Mouse (Mus musculus) adrenal gland, postnatal 4 days (tissue): Measurements from ENCODE around the gene Wdr63. TPM values are rescaled to one million over a fixed set of nuclear protein-coding genes. Genes with fewer than 3 reads are reported as not detected.
"Not testable (repeated sequence)": the region's sequence is repeated elsewhere in the genome, so short reads cannot be mapped to it uniquely, and the experiment has no call there.

Experiments used
- DNase-seq, 2 experiments: peaks; one replicate each; pipeline ENCODE4 v3.0.0; 2021 to 2022; ENCODE audit warnings: low spot score in 2 of 2, mixed read lengths in 2 of 2
- total RNA-seq, 2 experiments: library from RNA; stranded (reverse); gene quantifications; 2 replicates each; pipeline ENCODE4 v1.2.3; 2021

The Wdr63 gene
- total RNA-seq, 2 experiments from 2014 or later, result 0.08 to 0.28 TPM

- no peak for DNase-seq
Observed at GRCm38 (mm10) chr3:146014321-146014720, 93.6 kb downstream of the Wdr63 start.

- DNase-seq, result no peak
Observed at GRCm38 (mm10) chr3:146013490-146013889, 94.4 kb downstream of the Wdr63 start.

GRCm38 (mm10) chr3:146011544-146012218, 96.2 kb downstream of the Wdr63 start:
- DNase-seq, result no peak

- DNase-seq, result no peak
Observed at GRCm38 (mm10) chr3:146010751-146011150, 97.2 kb downstream of the Wdr63 start.

- no peak for DNase-seq
Observed at GRCm38 (mm10) chr3:146009859-146010645, 97.9 kb downstream of the Wdr63 start.

- no peak for DNase-seq
Observed at GRCm38 (mm10) chr3:146007872-146008271, 100.1 kb downstream of the Wdr63 start.

- DNase-seq, result no peak
Observed at GRCm38 (mm10) chr3:146004347-146005051, 103.4 kb downstream of the Wdr63 start.

DNA sequence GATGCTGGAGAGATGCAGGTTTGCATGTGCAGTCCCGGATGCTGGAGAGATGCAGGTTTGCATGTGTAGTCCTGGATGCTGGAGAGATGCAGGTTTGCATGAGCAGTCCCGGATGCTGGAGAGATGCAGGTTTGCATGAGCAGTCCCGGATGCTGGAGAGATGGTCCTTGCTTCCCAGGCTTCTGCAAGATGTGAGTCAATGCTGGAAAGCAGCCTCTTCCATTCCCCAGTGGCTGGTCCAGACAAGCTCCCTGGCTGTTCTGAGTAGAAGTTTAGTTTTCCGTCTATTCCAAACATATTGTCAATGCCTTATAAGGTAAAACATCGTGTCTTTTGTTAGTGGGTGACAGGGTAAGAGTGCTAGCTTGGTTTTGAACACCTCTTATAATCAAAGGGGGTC, 111.4 kb downstream of the Wdr63 start:
- DNase-seq, result not testable (repeated sequence)

DNA sequence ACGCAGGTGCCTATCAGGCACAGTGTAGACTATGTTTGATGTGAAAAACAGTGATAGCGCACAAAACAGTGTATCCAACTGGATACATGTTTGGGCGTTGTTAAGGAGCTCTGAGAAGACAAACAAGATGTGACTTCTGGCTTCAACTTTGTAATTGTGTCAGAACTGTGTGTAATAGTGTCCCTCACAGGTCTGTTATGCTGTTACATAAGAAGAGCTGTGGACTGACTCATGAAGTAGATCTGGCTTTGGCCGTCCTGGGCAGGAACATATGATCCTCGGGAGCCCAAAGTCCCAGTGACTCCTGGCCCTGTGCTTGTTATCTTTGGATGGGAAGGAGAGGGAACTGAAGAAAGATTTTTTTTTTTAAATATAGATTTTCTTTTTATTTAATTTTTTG, 112.4 kb downstream of the Wdr63 start:
- no peak for DNase-seq

DNA sequence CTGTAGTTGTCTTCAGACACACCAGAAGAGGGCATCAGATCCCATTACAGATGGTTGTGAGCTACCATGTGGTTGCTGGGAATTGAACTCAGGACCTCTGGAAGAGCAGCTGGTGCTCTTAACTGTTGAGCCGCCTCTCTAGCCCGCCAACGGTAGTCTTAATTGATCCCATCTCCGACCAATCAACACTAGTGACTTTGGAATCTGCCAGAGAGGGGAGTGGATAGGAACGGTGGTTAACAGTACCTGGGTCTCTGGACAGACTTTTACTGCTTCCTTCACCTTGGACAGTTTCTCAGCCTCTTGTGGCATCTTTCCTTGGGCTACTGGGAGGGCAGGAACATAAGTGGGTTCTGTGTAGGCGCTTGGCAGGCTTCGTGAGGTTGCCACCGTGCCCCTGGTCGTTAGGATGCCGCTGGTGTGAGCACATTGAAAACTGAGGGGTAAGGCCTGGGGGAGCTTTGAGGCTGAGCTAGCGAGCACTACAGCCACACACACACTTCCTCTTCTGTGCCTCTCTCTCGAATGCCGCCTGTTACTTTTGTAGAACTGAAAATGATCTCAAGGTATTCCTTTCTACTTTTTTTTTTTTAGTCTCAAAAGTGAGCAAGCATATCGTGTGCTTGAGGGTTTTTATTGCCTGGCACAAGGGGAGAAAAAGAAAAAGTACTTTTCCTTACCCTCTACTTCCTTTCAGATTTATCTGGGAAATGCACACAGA, 114.3 kb downstream of the Wdr63 start:
- no peak for DNase-seq

DNA sequence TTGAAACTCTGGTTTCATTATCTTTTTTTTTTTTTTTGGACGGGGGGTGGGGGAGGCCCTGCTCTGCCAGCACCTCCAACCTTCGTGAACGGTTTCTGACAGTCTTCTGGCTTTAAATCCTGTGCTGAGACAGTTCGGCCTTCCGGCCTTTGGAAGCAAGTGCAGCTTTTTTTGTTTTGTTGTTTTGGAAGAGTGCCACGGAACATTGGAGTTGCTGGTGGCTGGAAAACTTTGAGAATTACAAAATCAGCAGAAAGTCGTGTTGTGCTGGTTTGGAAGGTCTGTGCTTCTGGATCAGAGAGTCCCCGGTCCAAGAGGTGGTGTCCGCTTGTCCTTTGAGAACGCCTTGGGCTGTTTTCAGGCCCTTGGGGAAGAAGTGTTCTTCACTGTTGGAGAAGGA, 115.1 kb downstream of the Wdr63 start:
- peak in 1 of 2 experiments; percentile 27 for DNase-seq

GRCm38 (mm10) chr3:145991976-145992730, 115.8 kb downstream of the Wdr63 start:
- DNase-seq, result no peak

DNA sequence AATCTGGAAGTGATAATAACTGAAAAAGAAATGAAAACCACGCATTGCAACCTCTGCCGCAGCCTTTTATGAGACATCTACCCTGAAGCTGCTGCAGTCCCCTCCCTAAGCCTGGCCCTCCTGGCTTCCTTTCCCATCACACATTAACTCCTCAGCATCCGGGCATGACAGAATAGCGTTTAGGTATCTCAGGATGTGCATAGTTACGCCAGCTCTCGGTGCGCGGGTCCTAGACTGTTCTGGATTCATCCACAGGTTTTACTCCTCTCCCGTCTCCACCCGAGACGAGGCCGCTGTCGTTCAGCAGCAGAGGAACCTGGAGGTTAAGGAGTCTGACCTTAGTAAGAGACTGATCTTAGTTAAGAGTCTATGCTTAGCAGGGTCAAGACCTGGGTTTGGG, 116.8 kb downstream of the Wdr63 start:
- DNase-seq, result no peak

Other genes starting within 250 kb of the Wdr63 start
- gene Bcl10, start 185.3 kb downstream of the Wdr63 start, total RNA-seq, result 10 to 100 TPM; 27.7 to 28.8 TPM
- gene 2410004B18Rik, start 170.1 kb downstream of the Wdr63 start, total RNA-seq, result 10 to 100 TPM; 21.6 to 22.5 TPM
- 10 to 100 TPM in 1 of 2 experiments, 1 to 10 TPM in 1; 9.2 to 10.1 TPM for gene Syde2, start 120.3 kb downstream of the Wdr63 start, total RNA-seq
- gene Mcoln3, start 9.3 kb upstream of the Wdr63 start, total RNA-seq, result 1 to 10 TPM in 1 of 2 experiments, not detected in 1; 2.7 TPM
- 1 to 10 TPM in 1 of 2 experiments, under 1 TPM in 1; 0.39 to 1.6 TPM for gene Mcoln2, start 41.7 kb upstream of the Wdr63 start, total RNA-seq
- 1 to 10 TPM in 1 of 2 experiments, under 1 TPM in 1; 0.51 to 1.5 TPM for gene Lpar3, start 112.8 kb upstream of the Wdr63 start, total RNA-seq